Mouse (Mus musculus) midbrain, embryonic 12.5 days (tissue): ENCODE measurements around the gene Gimap4. TPM values are rescaled to one million over a fixed set of nuclear protein-coding genes. Genes with fewer than 3 reads are reported as not detected.
A peak's percentile ranks its signal among the peaks of the same experiment; 100 is the strongest.

Experiments
- ATAC-seq: fragments of 200-750 bp; cut with Nextera tagmentation; 2 replicates; pipeline ENCODE4 v1.8.0; 2017; ENCODE audit warnings: low read depth, moderate TSS enrichment, moderate library complexity; ENCODE audit not compliant: low FRiP score
- H3K27ac ChIP-seq: fragments of 300-500 bp; sonication (generic); replicated peaks from 2 replicates; pipeline ENCODE4 v1.5.1; 2016; ENCODE audit warnings: mild to moderate bottlenecking
- H3K27me3 ChIP-seq: fragments of 300-500 bp; sonication (generic); 2 replicates; pipeline ENCODE4 v1.6.1; 2016; ENCODE audit warnings: mild to moderate bottlenecking
- H3K36me3 ChIP-seq: fragments of 300-500 bp; sonication (generic); 2 replicates; pipeline ENCODE4 v1.6.1; 2016
- H3K4me1 ChIP-seq: fragments of 300-500 bp; sonication (generic); 2 replicates; pipeline ENCODE4 v1.6.1; 2016
- H3K4me2 ChIP-seq: fragments of 300-500 bp; sonication (generic); replicated peaks from 2 replicates; pipeline ENCODE4 v1.6.1; 2016; ENCODE audit warnings: mild to moderate bottlenecking, moderate library complexity
- H3K4me3 ChIP-seq: fragments of 300-500 bp; sonication (generic); 2 replicates; pipeline ENCODE4 v1.5.1; 2016; ENCODE audit warnings: mild to moderate bottlenecking
- H3K9ac ChIP-seq: fragments of 300-500 bp; sonication (generic); replicated peaks from 2 replicates; pipeline ENCODE4 v1.6.1; 2016; ENCODE audit warnings: mild to moderate bottlenecking, moderate library complexity
- H3K9me3 ChIP-seq: fragments of 300-500 bp; sonication (generic); 2 replicates; pipeline ENCODE4 v1.6.1; 2016; ENCODE audit warnings: mild to moderate bottlenecking
- WGBS: fragments of 180-500 bp; shearing (Covaris S2); methylation state at CpG from one replicate; pipeline ENCODE4 v1.1.7; 2016; 5-methylcytosine and 5-hydroxymethylcytosine counted together
- polyA plus RNA-seq: library from polyadenylated mRNA; unstranded; fragments of >200 nt; fragmentation: Nextera tagmentation; extraction: Ambion mirVana; gene quantifications from 2 replicates; pipeline ENCODE4 v1.2.1, GENCODE M21; 2016

The Gimap4 gene
- polyA plus RNA-seq, 1 experiment from 2014 or later, result 2.3 TPM

GRCm38 (mm10) chr6:48650041-48650440 lies 34.3 kb upstream of the Gimap4 start:
- Histone ChIP-seq H3K4me1 (peaks cover 2% of the 10 kb centered on the region; the same call in 1 of the 2 replicates), H3K9ac (no peak overlapping the region), H3K4me3 (no peak overlapping the region), H3K27me3 (0 out of 2 replicates have a peak, but pooled peaks cover 4% of the 10 kb centered on the region), H3K9me3 (no peaks in the 10 kb centered on the region), H3K4me2 (no peak overlapping the region), H3K27ac (no peak overlapping the region), H3K36me3 (no peaks in the 10 kb centered on the region)
- ATAC-seq, result no peak
- 87% methylated on average over 9 of the region's 9 CpGs for WGBS

- ATAC-seq, result no peak
- Histone ChIP-seq H3K9ac (no peak overlapping the region), H3K9me3 (no peaks in the 10 kb centered on the region), H3K4me3 (no peak overlapping the region), H3K36me3 (no peaks in the 10 kb centered on the region), H3K27me3 (no peaks in the 10 kb centered on the region), H3K27ac (no peak overlapping the region), H3K4me1 (no peaks in the 10 kb centered on the region), H3K4me2 (no peak overlapping the region)
- WGBS, result 92% methylated on average over 5 of the region's 5 CpGs
Observed at GRCm38 (mm10) chr6:48658721-48659120, 25.6 kb upstream of the Gimap4 start.

GRCm38 (mm10) chr6:48664750-48665149 lies 19.6 kb upstream of the Gimap4 start:
- no peak for ATAC-seq
- Histone ChIP-seq H3K9ac (no peak overlapping the region), H3K27me3 (no peaks in the 10 kb centered on the region), H3K36me3 (no peaks in the 10 kb centered on the region), H3K27ac (no peak overlapping the region), H3K4me2 (no peak overlapping the region), H3K9me3 (no peaks in the 10 kb centered on the region), H3K4me3 (no peak overlapping the region), H3K4me1 (no peaks in the 10 kb centered on the region)
- 87% methylated on average over 4 of the region's 4 CpGs for WGBS

- Histone ChIP-seq H3K4me1 (no peaks in the 10 kb centered on the region), H3K9ac (no peak overlapping the region), H3K27me3 (no peaks in the 10 kb centered on the region), H3K4me3 (no peak overlapping the region), H3K36me3 (no peaks in the 10 kb centered on the region), H3K27ac (no peak overlapping the region), H3K9me3 (no peaks in the 10 kb centered on the region), H3K4me2 (no peak overlapping the region)
- ATAC-seq, result no peak
- WGBS, result 95% methylated on average over 9 of the region's 9 CpGs
Observed at GRCm38 (mm10) chr6:48665471-48665870, 18.9 kb upstream of the Gimap4 start.

GRCm38 (mm10) chr6:48666159-48666586 lies 18.2 kb upstream of the Gimap4 start:
- Histone ChIP-seq H3K4me2 (no peak overlapping the region), H3K9ac (no peak overlapping the region), H3K4me1 (no peaks in the 10 kb centered on the region), H3K27ac (no peak overlapping the region), H3K9me3 (no peaks in the 10 kb centered on the region), H3K36me3 (no peaks in the 10 kb centered on the region), H3K4me3 (no peak overlapping the region), H3K27me3 (no peaks in the 10 kb centered on the region)
- WGBS, result 75% methylated on average over 7 of the region's 7 CpGs
- no peak for ATAC-seq

- ATAC-seq, result no peak
- no peak overlapping the region for H3K9ac ChIP-seq
- no peak overlapping the region for H3K4me2 ChIP-seq
Observed at GRCm38 (mm10) chr6:48668022-48668421, 16.3 kb upstream of the Gimap4 start.

GRCm38 (mm10) chr6:48669446-48669969 lies 14.8 kb upstream of the Gimap4 start:
- no peak for ATAC-seq
- WGBS, result 62% methylated on average over 2 of the region's 2 CpGs
- no peaks in the 10 kb centered on the region for H3K27me3 ChIP-seq
- no peak overlapping the region for H3K27ac ChIP-seq
- no peak overlapping the region for H3K4me2 ChIP-seq
- no peaks in the 10 kb centered on the region for H3K4me1 ChIP-seq
- H3K9me3 ChIP-seq, result no peaks in the 10 kb centered on the region
- no peak overlapping the region for H3K9ac ChIP-seq
- no peak overlapping the region for H3K4me3 ChIP-seq
- no peaks in the 10 kb centered on the region for H3K36me3 ChIP-seq

More at GRCm38 (mm10) chr6:48668022-48668421, 16.3 kb upstream of the Gimap4 start:
- no peaks in the 10 kb centered on the region for H3K9me3 ChIP-seq
- H3K36me3 ChIP-seq, result no peaks in the 10 kb centered on the region
- H3K27ac ChIP-seq, result no peak overlapping the region
- H3K4me1 ChIP-seq, result no peaks in the 10 kb centered on the region
- H3K27me3 ChIP-seq, result no peaks in the 10 kb centered on the region
- no peak overlapping the region for H3K4me3 ChIP-seq

GRCm38 (mm10) chr6:48674291-48675058 lies 9.9 kb upstream of the Gimap4 start:
- Histone ChIP-seq H3K27ac (no peak overlapping the region), H3K4me3 (no peak overlapping the region), H3K9ac (no peak overlapping the region), H3K4me2 (no peak overlapping the region), H3K36me3 (no peaks in the 10 kb centered on the region), H3K9me3 (no peaks in the 10 kb centered on the region), H3K27me3 (no peaks in the 10 kb centered on the region), H3K4me1 (peaks cover 7% of the 10 kb centered on the region; the same call in 1 of the 2 replicates)
- ATAC-seq, result no peak
- WGBS, result 93% methylated on average over 9 of the region's 9 CpGs

GRCm38 (mm10) chr6:48675400-48675930 lies 8.9 kb upstream of the Gimap4 start:
- no peaks in the 10 kb centered on the region for H3K27me3 ChIP-seq
- no peaks in the 10 kb centered on the region for H3K36me3 ChIP-seq
- H3K9ac ChIP-seq, result no peak overlapping the region
- peak overlapping the region; percentile 27; the same call in 1 of the 2 replicates for H3K4me2 ChIP-seq
- no peak for ATAC-seq
- peaks cover 7% of the 10 kb centered on the region; the same call in 1 of the 2 replicates for H3K4me1 ChIP-seq
- no peaks in the 10 kb centered on the region for H3K9me3 ChIP-seq
- 47% methylated on average over 10 of the region's 10 CpGs for WGBS
- H3K27ac ChIP-seq, result no peak overlapping the region
- no peak overlapping the region for H3K4me3 ChIP-seq

- no peaks in the 10 kb centered on the region for H3K27me3 ChIP-seq
- peak within 1 kb of the TSS; percentile 27; the same call in 1 of the 2 replicates for H3K4me2 ChIP-seq
- H3K27ac ChIP-seq, result no peak within 1 kb of the TSS
- H3K9me3 ChIP-seq, result no peaks in the 10 kb centered on the region
- no peak within 1 kb of the TSS for H3K9ac ChIP-seq
- no peaks in the 10 kb centered on the region for H3K36me3 ChIP-seq
- no peak within 1 kb of the TSS for H3K4me3 ChIP-seq
- WGBS, result 21% methylated on average over 9 of the region's 13 CpGs
- ATAC-seq, result no peak
- H3K4me1 ChIP-seq, result peaks cover 7% of the 10 kb centered on the region; the same call in 1 of the 2 replicates
Observed at GRCm38 (mm10) chr6:48675931-48676859, 8.2 kb upstream of the Gimap4 start, which contains the start of gene Gimap9. Gene Gimap9 (plus strand): TSS chr6:48676129.

- Histone ChIP-seq H3K9ac (no peak overlapping the region), H3K9me3 (no peaks in the 10 kb centered on the region), H3K27ac (no peak overlapping the region), H3K4me2 (no peak overlapping the region), H3K36me3 (no peaks in the 10 kb centered on the region), H3K4me1 (peaks cover 7% of the 10 kb centered on the region; the same call in 1 of the 2 replicates), H3K4me3 (no peak overlapping the region), H3K27me3 (no peaks in the 10 kb centered on the region)
- WGBS, result 90% methylated on average over 5 of the region's 5 CpGs
- no peak for ATAC-seq
Observed at GRCm38 (mm10) chr6:48676860-48677415, 7.4 kb upstream of the Gimap4 start.
